Mouse (Mus musculus) liver, embryonic 14.5 days (tissue): ENCODE data around the gene Fzr1.

Experiments used
- CTCF ChIP-seq: IDR thresholded peaks from 2 replicates; pipeline ENCODE4 v1.5.1; 2016; ENCODE audit warnings: antibody characterized with exemption, low read depth, control low read depth
- EP300 ChIP-seq: IDR thresholded peaks from 2 replicates; pipeline ENCODE4 v1.6.1; 2016; ENCODE audit warnings: antibody characterized with exemption, low read depth

DNA sequence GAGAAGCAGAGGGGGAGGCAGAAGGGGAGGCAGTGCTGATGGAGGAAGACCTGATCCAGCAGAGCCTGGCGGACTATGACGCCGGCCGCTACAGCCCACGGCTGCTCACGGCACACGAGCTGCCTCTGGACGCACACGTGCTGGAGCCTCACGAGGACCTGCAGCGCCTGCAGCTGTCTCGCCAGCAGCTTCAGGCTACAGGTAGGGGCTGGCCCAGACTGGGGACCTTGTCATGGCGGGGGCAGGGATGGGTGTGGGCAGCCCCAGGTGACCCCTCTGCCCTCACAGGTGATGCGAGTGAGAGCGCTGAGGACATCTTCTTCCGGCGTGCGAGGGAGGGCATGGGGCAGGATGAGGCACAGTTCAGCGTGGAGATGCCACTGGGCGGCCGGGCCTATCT lies 53.1 kb downstream of the Fzr1 start:
- TF ChIP-seq CTCF (no peak), EP300 (no peak)
